Mouse (Mus musculus) intestine, postnatal 0 days (tissue): ENCODE data around the gene Sgce. TPM values are rescaled to one million over a fixed set of nuclear protein-coding genes. Genes with fewer than 3 reads are reported as not detected.
"Not testable (repeated sequence)": the region's sequence is repeated elsewhere in the genome, so short reads cannot be mapped to it uniquely, and the experiment has no call there.

Experiments
- ATAC-seq: fragments of 200-750 bp; cut with Nextera tagmentation; 2 replicates; pipeline ENCODE4 v1.8.0; 2017; ENCODE audit warnings: mild to moderate bottlenecking, moderate TSS enrichment, moderate library complexity
- H3K27ac ChIP-seq: fragments of 300-500 bp; sonication (generic); 2 replicates; pipeline ENCODE4 v1.5.1; 2014; ENCODE audit warnings: mild to moderate bottlenecking, low read depth, low read length, moderate library complexity
- H3K27me3 ChIP-seq: fragments of 300-500 bp; sonication (generic); replicated peaks from 2 replicates; pipeline ENCODE4 v1.6.1; 2014; ENCODE audit warnings: low read length, mixed read lengths; ENCODE audit not compliant: control insufficient read depth, insufficient read depth
- H3K36me3 ChIP-seq: fragments of 300-500 bp; sonication (generic); 2 replicates; pipeline ENCODE4 v1.6.1; 2014; ENCODE audit warnings: mild to moderate bottlenecking, moderate library complexity; ENCODE audit not compliant: control insufficient read depth, insufficient read depth
- H3K4me1 ChIP-seq: fragments of 300-500 bp; sonication (generic); replicated peaks from 2 replicates; pipeline ENCODE4 v1.6.1; 2014; ENCODE audit warnings: antibody characterized with exemption, low read length, mixed read lengths; ENCODE audit not compliant: control insufficient read depth, insufficient read depth
- H3K4me2 ChIP-seq: fragments of 300-500 bp; sonication (generic); replicated peaks from 2 replicates; pipeline ENCODE4 v1.6.1; 2014; ENCODE audit warnings: low read depth, mild to moderate bottlenecking, moderate library complexity
- H3K4me3 ChIP-seq: fragments of 300-500 bp; sonication (generic); 2 replicates; pipeline ENCODE4 v1.5.1; 2014; ENCODE audit warnings: low read depth, low read length
- H3K9ac ChIP-seq: fragments of 300-500 bp; sonication (generic); 2 replicates; pipeline ENCODE4 v1.6.1; 2014; ENCODE audit warnings: mild to moderate bottlenecking, low read depth, low read length
- H3K9me3 ChIP-seq: fragments of 300-500 bp; sonication (generic); 2 replicates; pipeline ENCODE4 v1.6.1; 2016; ENCODE audit warnings: mixed run types; ENCODE audit not compliant: control insufficient read depth
- CTCF ChIP-seq: sonication (generic); IDR thresholded peaks from 2 replicates; pipeline ENCODE4 v1.5.1; 2016; ENCODE audit warnings: low read depth, mild to moderate bottlenecking, control low read depth, antibody characterized with exemption, moderate library complexity
- WGBS: fragments of 180-500 bp; shearing (Covaris S2); extraction: QIAGEN DNeasy Blood & Tissue Kit; methylation state at CpG from one replicate; pipeline ENCODE4 v1.1.7; 2014; 5-methylcytosine and 5-hydroxymethylcytosine counted together
- polyA plus RNA-seq: library from polyadenylated mRNA; unstranded; fragments of >200 nt; fragmentation: Nextera tagmentation; extraction: Ambion mirVana; gene quantifications from 2 replicates; pipeline ENCODE4 v1.2.1, GENCODE M21; 2015

Gene Sgce
- polyA plus RNA-seq, 1 experiment from 2014 or later, result 25.5 TPM

DNA sequence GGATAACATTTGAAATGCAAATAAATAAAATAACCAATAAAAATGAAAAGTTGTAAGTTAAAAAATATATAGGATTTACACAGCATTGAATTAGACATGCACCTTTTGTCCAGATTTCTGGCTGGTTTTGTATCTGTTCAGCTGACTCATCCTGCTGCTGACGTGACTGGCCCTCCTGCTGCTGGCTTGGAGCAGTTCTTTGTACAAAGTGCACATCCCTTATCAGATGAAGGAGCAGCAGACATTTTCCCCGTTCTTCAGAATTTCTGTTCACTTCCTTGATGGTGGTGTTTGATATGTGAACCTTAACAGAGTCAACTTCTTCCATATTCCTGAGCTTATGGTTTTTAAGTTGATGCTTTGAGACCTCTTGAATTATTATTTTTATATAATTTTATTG lies 83.5 kb downstream of the Sgce start:
- no peak overlapping the region for H3K4me2 ChIP-seq
- peak; percentile 79; the same call in 1 of the 2 replicates for ATAC-seq
- no peaks in the 10 kb centered on the region for H3K27me3 ChIP-seq
- H3K4me1 ChIP-seq, result no peaks in the 10 kb centered on the region
- no peak overlapping the region for H3K9ac ChIP-seq
- H3K36me3 ChIP-seq, result no peaks in the 10 kb centered on the region
- 21% methylated on average over 2 of the region's 2 CpGs for WGBS
- no peak overlapping the region for H3K27ac ChIP-seq
- TF ChIP-seq CTCF, result no peak
- no peaks in the 10 kb centered on the region for H3K9me3 ChIP-seq
- H3K4me3 ChIP-seq, result no peak overlapping the region

DNA sequence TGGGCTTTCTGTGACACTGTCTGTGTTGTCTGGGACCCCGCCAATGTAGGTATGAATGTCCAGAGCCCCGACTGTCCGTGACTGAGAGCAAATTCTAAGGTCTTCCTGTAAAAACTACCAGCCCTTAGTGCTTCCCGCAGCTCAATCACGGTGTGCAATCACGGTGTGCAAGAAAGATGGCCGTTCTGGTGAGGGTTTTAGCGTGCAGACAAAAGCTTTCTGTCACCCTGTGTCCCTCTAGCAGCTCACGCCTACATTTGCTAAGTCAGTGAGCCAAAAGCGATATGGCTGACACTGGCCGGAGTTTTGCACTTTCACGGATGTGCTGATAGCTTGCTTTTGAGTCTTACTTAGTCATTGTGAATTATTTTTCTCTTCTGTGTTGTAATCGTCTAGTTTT lies 88.1 kb downstream of the Sgce start:
- no peaks in the 10 kb centered on the region for H3K4me1 ChIP-seq
- H3K27ac ChIP-seq, result no peak overlapping the region
- H3K36me3 ChIP-seq, result no peaks in the 10 kb centered on the region

GRCm38 (mm10) chr6:4655924-4656323 lies 91.1 kb downstream of the Sgce start:
- Histone ChIP-seq H3K9me3 (no peaks in the 10 kb centered on the region), H3K9ac (no peak overlapping the region), H3K4me1 (no peaks in the 10 kb centered on the region), H3K4me2 (no peak overlapping the region), H3K36me3 (no peaks in the 10 kb centered on the region), H3K27me3 (no peaks in the 10 kb centered on the region), H3K4me3 (no peak overlapping the region), H3K27ac (no peak overlapping the region)
- 87% methylated on average over 4 of the region's 4 CpGs for WGBS
- no peak for ATAC-seq
- no peak for TF ChIP-seq CTCF

More for the DNA sequence above, 88.1 kb downstream of the Sgce start:
- WGBS, result 82% methylated on average over 13 of the region's 13 CpGs
- Histone ChIP-seq H3K4me2 (no peak overlapping the region), H3K27me3 (no peaks in the 10 kb centered on the region), H3K4me3 (no peak overlapping the region), H3K9me3 (no peaks in the 10 kb centered on the region), H3K9ac (no peak overlapping the region)
- no peak for ATAC-seq
- no peak for TF ChIP-seq CTCF

DNA sequence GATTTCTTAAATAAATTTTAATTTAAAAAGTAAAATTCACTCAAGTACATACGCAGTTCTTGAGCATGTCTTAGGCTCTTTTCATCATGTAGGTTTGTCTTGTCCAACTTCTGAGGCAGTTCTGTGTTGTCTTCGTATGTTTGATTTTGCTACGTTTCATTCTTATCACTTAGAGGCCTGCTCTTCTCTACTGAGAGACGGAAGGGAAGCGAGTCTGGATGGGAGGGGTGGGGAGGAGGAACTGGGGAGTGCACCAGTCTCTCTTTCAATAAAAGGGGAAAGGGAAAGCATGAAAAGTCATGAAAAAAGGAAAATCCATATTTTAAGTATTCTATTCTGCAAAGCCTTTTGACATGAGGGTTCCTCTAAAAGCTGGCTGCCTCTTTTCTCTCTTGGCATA lies 91.5 kb downstream of the Sgce start:
- H3K27ac ChIP-seq, result no peak overlapping the region
- TF ChIP-seq CTCF, result no peak
- ATAC-seq, result no peak
- H3K4me3 ChIP-seq, result no peak overlapping the region
- H3K4me1 ChIP-seq, result no peaks in the 10 kb centered on the region
- H3K27me3 ChIP-seq, result no peaks in the 10 kb centered on the region
- no peaks in the 10 kb centered on the region for H3K9me3 ChIP-seq
- no peak overlapping the region for H3K4me2 ChIP-seq
- 33% methylated on average over 5 of the region's 5 CpGs for WGBS
- no peaks in the 10 kb centered on the region for H3K36me3 ChIP-seq
- H3K9ac ChIP-seq, result no peak overlapping the region

DNA sequence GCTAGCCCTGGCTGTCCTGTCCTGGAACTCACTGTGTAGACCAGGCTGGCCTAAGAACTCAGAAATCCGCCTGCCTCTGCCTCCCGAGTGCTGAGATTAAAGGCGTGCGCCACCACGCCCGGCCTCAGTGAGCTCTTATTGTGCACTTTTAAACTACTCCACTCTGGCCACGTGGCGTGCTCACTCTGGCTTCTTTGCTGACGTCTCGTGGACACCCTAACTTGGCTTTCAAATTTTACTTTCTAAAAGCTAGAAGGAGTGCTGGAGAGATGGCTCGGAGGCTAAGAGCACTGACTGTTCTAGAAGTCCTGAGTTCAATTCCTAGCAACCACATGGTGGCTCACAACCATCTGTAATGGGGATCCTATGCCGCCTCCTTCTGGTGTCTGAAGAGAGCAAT lies 93.3 kb downstream of the Sgce start:
- H3K36me3 ChIP-seq, H3K4me2 ChIP-seq, ATAC-seq, H3K4me3 ChIP-seq, H3K4me1 ChIP-seq, H3K9ac ChIP-seq, H3K27ac ChIP-seq, H3K27me3 ChIP-seq, H3K9me3 ChIP-seq: not testable (repeated sequence)
- 96% methylated on average over 12 of the region's 12 CpGs for WGBS

DNA sequence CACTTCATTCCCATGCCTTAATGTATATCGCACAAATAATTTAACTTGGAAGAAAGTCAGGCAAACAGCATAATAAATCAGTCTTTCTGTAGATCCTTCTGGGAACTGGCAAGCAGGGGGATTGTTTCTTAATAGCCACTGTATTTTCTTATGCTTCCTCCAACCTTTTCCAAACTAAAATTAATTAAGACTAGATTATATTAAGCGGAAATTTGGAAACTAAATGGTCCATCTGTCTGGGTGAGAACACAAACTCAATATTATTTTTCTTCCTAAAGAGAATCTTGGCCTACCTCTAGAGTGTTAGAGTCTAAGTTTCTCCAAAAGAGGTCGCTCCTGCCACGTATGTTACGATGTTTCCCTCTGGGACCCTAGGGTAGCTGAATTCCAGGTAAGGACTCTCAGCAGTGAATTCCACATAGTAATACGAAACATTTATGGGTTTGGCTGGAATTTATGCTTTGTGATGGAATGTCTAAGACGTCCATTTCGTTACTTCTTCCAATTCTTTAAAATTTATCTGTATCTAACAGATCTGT lies 94.3 kb downstream of the Sgce start:
- no peak for ATAC-seq
- no peaks in the 10 kb centered on the region for H3K27me3 ChIP-seq
- no peak overlapping the region for H3K9ac ChIP-seq
- H3K4me2 ChIP-seq, result no peak overlapping the region
- TF ChIP-seq CTCF, result 0 out of 2 replicates have a peak, but pooled peaks have one; percentile 21
- H3K27ac ChIP-seq, result no peak overlapping the region
- WGBS, result 84% methylated on average over 8 of the region's 8 CpGs
- H3K4me1 ChIP-seq, result no peaks in the 10 kb centered on the region
- no peaks in the 10 kb centered on the region for H3K9me3 ChIP-seq
- H3K4me3 ChIP-seq, result no peak overlapping the region
- H3K36me3 ChIP-seq, result no peaks in the 10 kb centered on the region

DNA sequence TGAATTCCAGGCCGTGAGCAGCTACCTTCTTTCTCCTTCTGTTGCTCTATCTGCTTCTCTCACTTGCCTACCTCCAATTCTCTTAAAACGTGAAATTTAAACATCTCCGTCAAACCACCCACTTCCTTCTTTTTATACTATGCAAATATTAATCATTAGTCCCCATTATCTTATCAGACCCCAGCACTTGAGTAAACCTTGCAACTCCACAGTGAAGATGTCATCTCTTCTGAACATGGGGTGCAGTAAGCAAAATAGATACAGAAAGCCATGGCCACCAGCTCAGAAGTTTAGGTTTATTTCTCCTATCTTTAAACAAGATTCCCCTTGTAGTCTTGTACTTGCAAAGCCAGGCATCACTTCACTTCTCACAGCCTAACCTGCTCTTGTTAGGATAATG lies 99.7 kb downstream of the Sgce start:
- no peak for TF ChIP-seq CTCF
- no peak overlapping the region for H3K9ac ChIP-seq
- H3K27me3 ChIP-seq, result no peaks in the 10 kb centered on the region
- no peak for ATAC-seq
- H3K4me2 ChIP-seq, result no peak overlapping the region
- H3K27ac ChIP-seq, result no peak overlapping the region
- H3K9me3 ChIP-seq, result no peaks in the 10 kb centered on the region
- 0 out of 2 replicates have a peak, but pooled peaks cover 1% of the 10 kb centered on the region for H3K36me3 ChIP-seq
- no peak overlapping the region for H3K4me3 ChIP-seq
- no peaks in the 10 kb centered on the region for H3K4me1 ChIP-seq
- 42% methylated on average over 3 of the region's 3 CpGs for WGBS
